Mouse (Mus musculus) embryonic facial prominence, embryonic 11.5 days (tissue): ENCODE results near the gene Parp6. TPM values are rescaled to one million over a fixed set of nuclear protein-coding genes. Genes with fewer than 3 reads are reported as not detected.

ENCODE experiments used
- ATAC-seq: fragments of 200-750 bp; cut with Nextera tagmentation; replicated peaks from 2 replicates; pipeline ENCODE4 v1.8.0; 2017; ENCODE audit warnings: low read depth; ENCODE audit not compliant: insufficient number of reproducible peaks, low FRiP score, low TSS enrichment
- DNase-seq: peaks from one replicate; pipeline ENCODE4 v3.0.0-alpha.2; 2015; ENCODE audit warnings: low spot score
- H3K27ac ChIP-seq: fragments of 300-500 bp; sonication (generic); replicated peaks from 2 replicates; pipeline ENCODE4 v1.5.1; 2014; ENCODE audit warnings: mild to moderate bottlenecking, low read depth, low read length, control low read depth
- H3K27me3 ChIP-seq: fragments of 300-500 bp; sonication (generic); 2 replicates; pipeline ENCODE4 v1.6.1; 2014; ENCODE audit warnings: mild to moderate bottlenecking, low read length, moderate library complexity, mixed read lengths; ENCODE audit not compliant: control insufficient read depth, insufficient read depth
- H3K36me3 ChIP-seq: fragments of 300-500 bp; sonication (generic); replicated peaks from 2 replicates; pipeline ENCODE4 v1.6.1; 2014; ENCODE audit warnings: low read depth, mild to moderate bottlenecking, low read length, moderate library complexity, mixed read lengths; ENCODE audit not compliant: control insufficient read depth, insufficient read depth
- H3K4me1 ChIP-seq: fragments of 300-500 bp; sonication (generic); 2 replicates; pipeline ENCODE4 v1.6.1; 2014; ENCODE audit warnings: low read length, mixed read lengths; ENCODE audit not compliant: control insufficient read depth, insufficient read depth
- H3K4me2 ChIP-seq: fragments of 300-500 bp; sonication (generic); 2 replicates; pipeline ENCODE4 v1.6.1; 2014; ENCODE audit warnings: low read depth, mild to moderate bottlenecking, control low read depth, low read length, moderate library complexity
- H3K4me3 ChIP-seq: fragments of 300-500 bp; sonication (generic); 2 replicates; pipeline ENCODE4 v1.5.1; 2014; ENCODE audit warnings: low read depth, low read length, control low read depth
- H3K9ac ChIP-seq: fragments of 300-500 bp; sonication (generic); replicated peaks from 2 replicates; pipeline ENCODE4 v1.6.1; 2014; ENCODE audit warnings: mild to moderate bottlenecking, control low read depth, low read length
- H3K9me3 ChIP-seq: fragments of 300-500 bp; sonication (generic); replicated peaks from 2 replicates; pipeline ENCODE4 v1.6.1; 2016; ENCODE audit warnings: mild to moderate bottlenecking, low read length, inconsistent platforms, mixed read lengths; ENCODE audit not compliant: control insufficient read depth
- WGBS: fragments of 180-500 bp; shearing (Covaris S2); extraction: QIAGEN DNeasy Blood & Tissue Kit; methylation state at CpG from one replicate; pipeline ENCODE4 v1.1.7; 2014; 5-methylcytosine and 5-hydroxymethylcytosine counted together
- polyA plus RNA-seq: library from polyadenylated mRNA; unstranded; fragments of >200 nt; fragmentation: Nextera tagmentation; extraction: Ambion mirVana; gene quantifications from 2 replicates; pipeline ENCODE4 v1.2.1, GENCODE M21; 2014

Parp6 gene
- polyA plus RNA-seq, 1 experiment from 2014 or later = 36.8 TPM

- no peak overlapping the region for H3K9ac ChIP-seq
- H3K4me2 ChIP-seq = no peak overlapping the region
- DNase-seq = peak; percentile 29
- H3K36me3 ChIP-seq = peaks cover 5% of the 10 kb centered on the region
- 88% methylated on average over 1 of the region's 1 CpGs for WGBS
- no peaks in the 10 kb centered on the region for H3K27me3 ChIP-seq
- no peak for ATAC-seq
- no peak overlapping the region for H3K27ac ChIP-seq
- H3K4me3 ChIP-seq = no peak overlapping the region
- H3K4me1 ChIP-seq = no peaks in the 10 kb centered on the region
- no peaks in the 10 kb centered on the region for H3K9me3 ChIP-seq
Observed at GRCm38 (mm10) chr9:59638372-59638771, 21.3 kb downstream of the Parp6 start.

GRCm38 (mm10) chr9:59639936-59640335, 22.9 kb downstream of the Parp6 start:
- ATAC-seq = no peak
- Histone ChIP-seq H3K36me3 (peaks cover 5% of the 10 kb centered on the region), H3K9me3 (no peaks in the 10 kb centered on the region), H3K27ac (no peak overlapping the region), H3K4me1 (no peaks in the 10 kb centered on the region), H3K27me3 (no peaks in the 10 kb centered on the region), H3K9ac (no peak overlapping the region), H3K4me3 (no peak overlapping the region), H3K4me2 (no peak overlapping the region)
- WGBS = 87% methylated on average over 4 of the region's 4 CpGs
- DNase-seq = no peak

- H3K9me3 ChIP-seq = no peaks in the 10 kb centered on the region
- H3K36me3 ChIP-seq = peaks cover 3% of the 10 kb centered on the region; the same call in 1 of the 2 replicates
- DNase-seq = no peak
- 83% methylated on average over 2 of the region's 2 CpGs for WGBS
- H3K4me3 ChIP-seq = no peak overlapping the region
- H3K9ac ChIP-seq = no peak overlapping the region
- H3K27me3 ChIP-seq = no peaks in the 10 kb centered on the region
- H3K4me2 ChIP-seq = no peak overlapping the region
- H3K4me1 ChIP-seq = no peaks in the 10 kb centered on the region
- no peak for ATAC-seq
- no peak overlapping the region for H3K27ac ChIP-seq
Observed at GRCm38 (mm10) chr9:59641320-59641719, 24.2 kb downstream of the Parp6 start.

- Histone ChIP-seq H3K27me3 (no peaks in the 10 kb centered on the region), H3K36me3 (peaks cover 4% of the 10 kb centered on the region), H3K27ac (no peak overlapping the region), H3K9me3 (no peaks in the 10 kb centered on the region), H3K4me3 (no peak overlapping the region), H3K9ac (no peak overlapping the region), H3K4me2 (no peak overlapping the region), H3K4me1 (no peaks in the 10 kb centered on the region)
- DNase-seq (no peak), ATAC-seq (no peak)
- 96% methylated on average over 4 of the region's 4 CpGs for WGBS
Observed at GRCm38 (mm10) chr9:59649911-59650310, 32.8 kb downstream of the Parp6 start.

- Histone ChIP-seq H3K4me3 (no peak overlapping the region), H3K9me3 (no peaks in the 10 kb centered on the region), H3K36me3 (peaks cover 4% of the 10 kb centered on the region), H3K27me3 (no peaks in the 10 kb centered on the region), H3K9ac (no peak overlapping the region), H3K4me1 (no peaks in the 10 kb centered on the region), H3K27ac (no peak overlapping the region), H3K4me2 (no peak overlapping the region)
- 28% methylated on average over 3 of the region's 3 CpGs for WGBS
- DNase-seq (no peak), ATAC-seq (no peak)
Observed at GRCm38 (mm10) chr9:59653371-59653770, 36.3 kb downstream of the Parp6 start.

GRCm38 (mm10) chr9:59654450-59654983, 37.4 kb downstream of the Parp6 start:
- Histone ChIP-seq H3K4me2 (no peak overlapping the region), H3K9ac (no peak overlapping the region), H3K36me3 (peaks cover 4% of the 10 kb centered on the region), H3K27ac (no peak overlapping the region), H3K4me3 (no peak overlapping the region), H3K27me3 (no peaks in the 10 kb centered on the region), H3K9me3 (no peaks in the 10 kb centered on the region), H3K4me1 (peaks cover 2% of the 10 kb centered on the region; the same call in 1 of the 2 replicates)
- DNase-seq (no peak), ATAC-seq (no peak)
- 86% methylated on average over 2 of the region's 2 CpGs for WGBS

GRCm38 (mm10) chr9:59655958-59656634, 39.0 kb downstream of the Parp6 start, which contains the start of gene Pkm:
TSS of gene Pkm (plus strand) at chr9:59656368.
- Histone ChIP-seq H3K4me2 (peak within 1 kb of the TSS; percentile 81), H3K9ac (peak within 1 kb of the TSS; percentile 78), H3K9me3 (no peaks in the 10 kb centered on the region), H3K27me3 (no peaks in the 10 kb centered on the region), H3K27ac (peak within 1 kb of the TSS; percentile 91), H3K4me1 (peaks cover 2% of the 10 kb centered on the region; the same call in 1 of the 2 replicates), H3K4me3 (peak within 1 kb of the TSS; percentile 63), H3K36me3 (no peaks in the 10 kb centered on the region)
- ATAC-seq = peak; percentile 91
- 0% methylated on average over 34 of the region's 46 CpGs for WGBS
- peak; percentile 99 for DNase-seq
